Mouse (Mus musculus) liver, postnatal 0 days (tissue): ENCODE results near the gene Sgpp2. TPM values are rescaled to one million over a fixed set of nuclear protein-coding genes. Genes with fewer than 3 reads are reported as not detected.

ENCODE experiments used
- ATAC-seq: fragments of 200-750 bp; cut with Nextera tagmentation; 2 replicates; pipeline ENCODE4 v1.8.0; 2017; ENCODE audit warnings: mild to moderate bottlenecking, moderate library complexity
- DNase-seq: peaks from one replicate; pipeline ENCODE4 v3.0.0-alpha.2; 2016
- H3K27ac ChIP-seq: fragments of 300-500 bp; sonication (generic); 2 replicates; pipeline ENCODE4 v1.5.1; 2014; ENCODE audit warnings: antibody characterized with exemption, moderate library complexity, mild to moderate bottlenecking, low read depth
- H3K27me3 ChIP-seq: fragments of 300-500 bp; sonication (generic); 2 replicates; pipeline ENCODE4 v1.6.1; 2014; ENCODE audit warnings: low read length, control low read depth, mixed read lengths; ENCODE audit not compliant: insufficient read depth
- H3K36me3 ChIP-seq: fragments of 300-500 bp; sonication (generic); replicated peaks from 2 replicates; pipeline ENCODE4 v1.6.1; 2014; ENCODE audit warnings: mild to moderate bottlenecking, control low read depth, low read length, moderate library complexity, mixed read lengths; ENCODE audit not compliant: insufficient read depth
- H3K4me1 ChIP-seq: fragments of 300-500 bp; sonication (generic); 2 replicates; pipeline ENCODE4 v1.6.1; 2014; ENCODE audit warnings: antibody characterized with exemption, mild to moderate bottlenecking, control low read depth; ENCODE audit not compliant: insufficient read depth
- H3K4me2 ChIP-seq: fragments of 300-500 bp; sonication (generic); 2 replicates; pipeline ENCODE4 v1.6.1; 2014; ENCODE audit warnings: low read depth, mild to moderate bottlenecking, low read length, moderate library complexity, mixed read lengths
- H3K4me3 ChIP-seq: fragments of 300-500 bp; sonication (generic); 2 replicates; pipeline ENCODE4 v1.5.1; 2014; ENCODE audit warnings: low read depth, low read length
- H3K9ac ChIP-seq: fragments of 300-500 bp; sonication (generic); replicated peaks from 2 replicates; pipeline ENCODE4 v1.6.1; 2014; ENCODE audit warnings: mild to moderate bottlenecking, moderate library complexity
- H3K9me3 ChIP-seq: fragments of 300-500 bp; sonication (generic); 2 replicates; pipeline ENCODE4 v1.6.1; 2016; ENCODE audit warnings: mild to moderate bottlenecking, control low read depth, low read length, mixed read lengths
- CTCF ChIP-seq: sonication (generic); IDR thresholded peaks from 2 replicates; pipeline ENCODE4 v1.5.1; 2016; ENCODE audit warnings: antibody characterized with exemption, low read depth
- EP300 ChIP-seq: IDR thresholded peaks from 2 replicates; pipeline ENCODE4 v1.6.1; 2016; ENCODE audit warnings: antibody characterized with exemption, low read depth, mild to moderate bottlenecking
- WGBS: fragments of 180-500 bp; shearing (Covaris S2); extraction: QIAGEN DNeasy Blood & Tissue Kit; methylation state at CpG from one replicate; pipeline ENCODE4 v1.1.7; 2014; ENCODE audit not compliant: insufficient replicate concordance; 5-methylcytosine and 5-hydroxymethylcytosine counted together
- polyA plus RNA-seq: library from polyadenylated mRNA; unstranded; fragments of >200 nt; fragmentation: Nextera tagmentation; extraction: Ambion mirVana; gene quantifications from 2 replicates; pipeline ENCODE4 v1.2.1, GENCODE M21; 2015

The Sgpp2 gene
- polyA plus RNA-seq, 1 experiment from 2014 or later, result 0.14 TPM

DNA sequence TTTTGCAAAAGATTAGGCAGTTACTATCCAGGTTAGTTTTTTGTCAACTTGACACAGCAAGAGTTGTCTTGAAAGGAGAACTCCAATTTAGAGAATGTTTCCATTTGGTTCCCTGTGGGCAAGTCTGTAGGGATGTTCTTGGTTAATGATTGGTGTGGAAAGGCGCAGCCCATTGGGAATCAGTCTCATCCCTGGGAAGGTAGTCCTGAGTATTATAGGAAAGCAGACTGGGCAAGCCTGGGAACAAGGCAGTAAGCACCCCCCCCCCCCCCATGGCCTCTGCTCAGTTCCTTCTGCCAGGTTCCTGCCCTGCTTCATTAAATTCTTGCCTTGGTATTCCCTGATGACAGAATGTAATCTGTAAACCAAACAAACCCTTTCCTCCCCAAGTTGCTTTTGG lies 19.7 kb downstream of the Sgpp2 start:
- H3K4me3 ChIP-seq, result no peak overlapping the region
- H3K27ac ChIP-seq, result no peak overlapping the region
- H3K4me2 ChIP-seq, result no peak overlapping the region
- H3K27me3 ChIP-seq, result no peaks in the 10 kb centered on the region
- DNase-seq (no peak), ATAC-seq (no peak)
- TF ChIP-seq CTCF, result no peak
- no peak for TF ChIP-seq EP300
- H3K9me3 ChIP-seq, result no peaks in the 10 kb centered on the region
- H3K36me3 ChIP-seq, result no peaks in the 10 kb centered on the region
- WGBS, result 73% methylated on average over 1 of the region's 1 CpGs
- H3K9ac ChIP-seq, result no peak overlapping the region
- H3K4me1 ChIP-seq, result no peaks in the 10 kb centered on the region

DNA sequence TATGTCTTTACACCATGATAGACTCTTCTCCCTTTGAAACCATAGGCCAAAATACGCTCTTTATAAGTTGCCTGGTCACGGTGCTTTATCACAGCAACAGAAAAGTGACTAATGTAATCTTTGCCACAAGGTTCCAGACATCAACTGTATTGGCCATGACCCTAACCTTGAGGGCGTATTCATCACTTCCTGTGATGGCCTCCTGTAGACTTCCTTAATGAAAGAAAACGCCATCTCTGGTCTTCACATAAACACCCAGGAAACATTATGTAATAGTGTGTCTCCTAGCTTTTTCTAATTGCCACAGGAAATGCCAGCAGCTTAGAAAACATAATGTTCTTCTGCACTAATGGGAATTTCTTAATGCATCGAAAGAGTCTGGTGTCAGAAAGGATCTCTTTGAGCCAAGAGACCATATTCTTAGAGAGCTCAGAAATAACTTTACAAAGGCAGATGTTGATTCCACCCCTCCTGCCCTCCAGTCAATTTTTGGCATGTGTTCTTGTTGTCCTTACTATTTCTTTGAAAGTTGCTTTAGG lies 20.5 kb downstream of the Sgpp2 start:
- no peak overlapping the region for H3K4me2 ChIP-seq
- no peaks in the 10 kb centered on the region for H3K9me3 ChIP-seq
- H3K36me3 ChIP-seq, result no peaks in the 10 kb centered on the region
- 64% methylated on average over 5 of the region's 5 CpGs for WGBS
- H3K4me3 ChIP-seq, result no peak overlapping the region
- H3K27ac ChIP-seq, result no peak overlapping the region
- DNase-seq (no peak), ATAC-seq (no peak)
- H3K9ac ChIP-seq, result no peak overlapping the region
- no peaks in the 10 kb centered on the region for H3K27me3 ChIP-seq
- H3K4me1 ChIP-seq, result no peaks in the 10 kb centered on the region
- TF ChIP-seq EP300, result peak; percentile 37; the same call in 1 of the 2 replicates
- TF ChIP-seq CTCF, result no peak

DNA sequence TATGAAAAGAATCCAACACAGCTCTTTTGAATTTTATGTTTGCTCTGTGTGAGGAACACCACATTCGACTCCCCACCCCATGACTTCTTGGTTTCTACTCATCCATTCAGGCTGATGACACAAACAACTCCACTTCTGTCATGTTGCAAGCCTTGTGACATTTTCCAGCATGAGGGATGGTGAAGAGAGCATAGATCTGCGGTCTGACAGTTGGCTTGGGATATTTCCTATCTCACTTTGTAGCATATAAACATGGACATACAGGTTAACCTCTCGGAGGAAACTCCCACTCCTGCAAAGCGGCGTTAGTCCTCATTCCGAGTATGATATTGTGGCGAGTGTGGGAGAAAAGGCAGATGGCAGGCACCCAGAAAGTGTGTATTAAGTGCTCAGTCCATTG lies 27.6 kb downstream of the Sgpp2 start:
- TF ChIP-seq EP300, result no peak
- TF ChIP-seq CTCF, result no peak
- no peak for ATAC-seq
- H3K27me3 ChIP-seq, result no peaks in the 10 kb centered on the region

DNA sequence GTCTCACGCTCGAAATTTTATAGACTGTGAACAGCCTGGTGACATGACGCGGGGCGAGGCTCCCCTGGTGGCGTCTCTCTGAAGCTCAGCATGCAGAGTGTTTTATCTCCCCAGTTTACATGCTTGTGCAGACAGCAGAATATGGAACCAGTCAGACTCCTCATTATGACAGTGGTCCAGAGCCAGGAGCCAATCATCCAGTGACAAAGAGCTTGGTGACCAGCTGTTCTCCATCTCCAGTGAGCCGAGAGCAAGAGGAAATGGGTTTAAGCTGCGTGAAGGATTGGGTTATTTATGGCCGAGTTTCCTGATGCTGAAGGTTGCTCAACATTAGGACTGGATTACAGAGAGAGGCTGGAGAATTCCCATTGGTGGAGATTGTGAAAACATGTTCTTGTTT lies 28.1 kb downstream of the Sgpp2 start:
- no peak overlapping the region for H3K9ac ChIP-seq
- TF ChIP-seq EP300 (no peak), CTCF (peak; percentile 26)
- H3K4me1 ChIP-seq, result no peaks in the 10 kb centered on the region
- ATAC-seq (no peak), DNase-seq (no peak)
- H3K27me3 ChIP-seq, result no peaks in the 10 kb centered on the region
- no peaks in the 10 kb centered on the region for H3K36me3 ChIP-seq
- H3K27ac ChIP-seq, result no peak overlapping the region
- 59% methylated on average over 9 of the region's 9 CpGs for WGBS
- no peak overlapping the region for H3K4me2 ChIP-seq
- no peaks in the 10 kb centered on the region for H3K9me3 ChIP-seq
- no peak overlapping the region for H3K4me3 ChIP-seq

More for the DNA sequence above, 27.6 kb downstream of the Sgpp2 start:
- H3K4me3 ChIP-seq, result no peak overlapping the region
- no peak overlapping the region for H3K9ac ChIP-seq
- H3K4me2 ChIP-seq, result no peak overlapping the region
- H3K27ac ChIP-seq, result no peak overlapping the region
- no peak for DNase-seq
- WGBS, result 61% methylated on average over 7 of the region's 7 CpGs
- no peaks in the 10 kb centered on the region for H3K4me1 ChIP-seq
- H3K36me3 ChIP-seq, result no peaks in the 10 kb centered on the region
- H3K9me3 ChIP-seq, result no peaks in the 10 kb centered on the region

DNA sequence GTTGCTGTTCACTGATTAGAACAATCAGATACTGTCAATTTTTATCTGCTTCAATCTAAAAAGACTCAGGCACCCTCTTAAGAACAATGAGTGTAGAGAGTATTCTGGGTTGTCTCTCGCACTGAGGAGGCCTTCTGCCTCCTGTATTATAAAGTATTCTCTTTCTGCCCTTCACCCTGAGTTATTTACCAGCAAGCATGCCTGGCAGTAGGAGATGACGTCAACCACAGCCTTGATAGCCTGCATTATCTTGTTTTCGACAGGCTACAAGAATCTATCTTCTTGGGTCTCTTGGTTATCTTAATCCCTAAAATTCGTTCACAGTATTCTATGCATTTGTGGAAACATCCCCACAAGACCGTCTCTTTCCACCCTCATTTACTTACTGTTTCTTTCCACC lies 29.8 kb downstream of the Sgpp2 start:
- H3K4me1 ChIP-seq, result no peaks in the 10 kb centered on the region
- no peak overlapping the region for H3K4me3 ChIP-seq
- no peak overlapping the region for H3K9ac ChIP-seq
- ATAC-seq, result no peak
- no peak for TF ChIP-seq EP300
- TF ChIP-seq CTCF, result no peak
- H3K27ac ChIP-seq, result no peak overlapping the region
- H3K27me3 ChIP-seq, result no peaks in the 10 kb centered on the region
- H3K36me3 ChIP-seq, result no peaks in the 10 kb centered on the region
- H3K4me2 ChIP-seq, result no peak overlapping the region
- no peaks in the 10 kb centered on the region for H3K9me3 ChIP-seq
- 68% methylated on average over 5 of the region's 5 CpGs for WGBS
- DNase-seq, result no peak

DNA sequence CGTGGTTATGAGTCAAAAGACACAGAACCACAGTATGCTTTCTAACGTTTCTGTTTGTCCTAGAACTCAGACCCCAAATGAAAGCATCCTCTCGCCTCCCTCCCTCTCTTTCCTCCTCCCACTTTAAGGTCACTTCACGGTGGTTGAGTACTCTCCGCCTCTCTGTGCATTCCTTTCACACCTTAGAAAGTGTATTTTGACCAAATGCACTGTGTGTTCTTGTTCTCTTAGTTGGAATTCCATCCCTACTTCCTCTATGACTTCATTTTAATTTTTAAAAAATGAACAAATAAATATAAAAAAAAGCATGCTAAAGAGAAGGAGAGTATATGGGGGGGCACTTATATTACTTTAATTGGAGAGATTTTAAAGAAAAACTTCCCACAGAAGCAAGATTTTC lies 30.4 kb downstream of the Sgpp2 start:
- no peak for TF ChIP-seq CTCF
- TF ChIP-seq EP300, result no peak

More for the DNA sequence above, 30.4 kb downstream of the Sgpp2 start:
- Histone ChIP-seq H3K27me3 (no peaks in the 10 kb centered on the region), H3K4me1 (no peaks in the 10 kb centered on the region), H3K4me3 (no peak overlapping the region), H3K9me3 (no peaks in the 10 kb centered on the region), H3K9ac (no peak overlapping the region), H3K4me2 (no peak overlapping the region), H3K27ac (no peak overlapping the region), H3K36me3 (no peaks in the 10 kb centered on the region)
- ATAC-seq (no peak), DNase-seq (no peak)
- 58% methylated on average over 5 of the region's 5 CpGs for WGBS
